Mouse (Mus musculus): ENCODE measurements at regions not wholly inside any gene's neighbourhood (a gene's known extent, or its start where the extent isn't known, plus 50 kb on each side); places are given as distances from the start of the nearest gene placed in this dataset.

DNA sequence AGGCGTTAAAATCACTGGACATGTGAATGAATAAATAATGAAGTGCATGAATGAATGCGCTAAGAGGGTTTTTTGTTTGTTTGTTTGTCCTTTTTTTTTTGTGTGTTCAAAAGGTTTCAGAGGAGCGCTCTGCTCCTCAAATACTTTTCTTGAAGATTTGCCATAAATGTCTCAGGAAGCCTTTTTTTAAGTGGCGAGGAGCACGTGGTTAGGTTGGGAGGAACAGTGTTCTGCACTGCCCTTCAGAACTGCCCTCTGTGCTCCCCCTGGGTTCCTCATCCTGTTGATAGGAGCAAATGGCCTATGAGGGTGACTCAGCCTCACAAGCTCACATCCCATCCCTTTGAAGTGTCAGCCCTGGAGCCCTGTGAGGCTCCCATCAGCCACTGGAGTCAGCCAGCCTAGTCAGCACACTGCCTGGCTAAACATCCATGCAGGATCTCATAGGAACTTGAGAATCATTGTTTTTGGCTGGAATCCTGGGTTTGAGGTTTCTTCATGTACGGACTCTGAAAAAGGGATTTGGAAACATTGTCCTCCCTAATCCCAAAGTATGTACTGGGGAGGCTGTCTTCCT, 87.9 kb upstream of the Jag1 start:
- Histone ChIP-seq H3K4me1 (ENCODE audit: control insufficient read depth, insufficient read depth, low read length) (no peaks in the 10 kb centered on the region), H3K36me3 (ENCODE audit: control insufficient read depth, insufficient read depth, low read length) (no peaks in the 10 kb centered on the region), H3K4me2 (ENCODE audit: low read length) (no peak overlapping the region), H3K9ac (ENCODE audit: low read depth, low read length) (no peak overlapping the region), H3K27me3 (ENCODE audit: control insufficient read depth, insufficient read depth, low read depth, low read length) (no peaks in the 10 kb centered on the region), H3K9me3 (replicated peaks; ENCODE audit: control insufficient read depth, low read length, poor library complexity, severe bottlenecking) (no peaks in the 10 kb centered on the region), H3K4me3 (ENCODE audit: low read depth, low read length) (no peak overlapping the region), H3K27ac (ENCODE audit: low read length) (no peak overlapping the region)
- 69% methylated on average over 6 of the region's 6 CpGs for WGBS
- ATAC-seq: no peak

- H3K9ac ChIP-seq (ENCODE audit: low read depth, low read length): no peak overlapping the region
- H3K4me1 ChIP-seq (ENCODE audit: control insufficient read depth, insufficient read depth, low read length): no peaks in the 10 kb centered on the region
- no peak for ATAC-seq
- 90% methylated on average over 4 of the region's 4 CpGs for WGBS
- H3K4me2 ChIP-seq (ENCODE audit: low read length): no peak overlapping the region
- H3K4me3 ChIP-seq (ENCODE audit: low read depth, low read length): no peak overlapping the region
- no peak overlapping the region for H3K27ac ChIP-seq (ENCODE audit: low read length)
- H3K9me3 ChIP-seq (replicated peaks; ENCODE audit: control insufficient read depth, low read length, poor library complexity, severe bottlenecking): no peaks in the 10 kb centered on the region
- no peaks in the 10 kb centered on the region for H3K36me3 ChIP-seq (ENCODE audit: control insufficient read depth, insufficient read depth, low read length)
- H3K27me3 ChIP-seq (ENCODE audit: control insufficient read depth, insufficient read depth, low read depth, low read length): no peaks in the 10 kb centered on the region
Observed at GRCm38 (mm10) chr2:137200101-137200500, 83.7 kb upstream of the Jag1 start.

GRCm38 (mm10) chr2:137192183-137192582, 75.7 kb upstream of the Jag1 start:
- 83% methylated on average over 7 of the region's 7 CpGs for WGBS
- no peak overlapping the region for H3K4me3 ChIP-seq (ENCODE audit: low read depth, low read length)
- no peaks in the 10 kb centered on the region for H3K27me3 ChIP-seq (ENCODE audit: control insufficient read depth, insufficient read depth, low read depth, low read length)
- H3K4me1 ChIP-seq (ENCODE audit: control insufficient read depth, insufficient read depth, low read length): no peaks in the 10 kb centered on the region
- H3K9ac ChIP-seq (ENCODE audit: low read depth, low read length): no peak overlapping the region
- H3K27ac ChIP-seq (ENCODE audit: low read length): no peak overlapping the region
- H3K9me3 ChIP-seq (replicated peaks; ENCODE audit: control insufficient read depth, low read length, poor library complexity, severe bottlenecking): no peaks in the 10 kb centered on the region
- no peak for ATAC-seq
- H3K36me3 ChIP-seq (ENCODE audit: control insufficient read depth, insufficient read depth, low read length): no peaks in the 10 kb centered on the region
- H3K4me2 ChIP-seq (ENCODE audit: low read length): no peak overlapping the region

DNA sequence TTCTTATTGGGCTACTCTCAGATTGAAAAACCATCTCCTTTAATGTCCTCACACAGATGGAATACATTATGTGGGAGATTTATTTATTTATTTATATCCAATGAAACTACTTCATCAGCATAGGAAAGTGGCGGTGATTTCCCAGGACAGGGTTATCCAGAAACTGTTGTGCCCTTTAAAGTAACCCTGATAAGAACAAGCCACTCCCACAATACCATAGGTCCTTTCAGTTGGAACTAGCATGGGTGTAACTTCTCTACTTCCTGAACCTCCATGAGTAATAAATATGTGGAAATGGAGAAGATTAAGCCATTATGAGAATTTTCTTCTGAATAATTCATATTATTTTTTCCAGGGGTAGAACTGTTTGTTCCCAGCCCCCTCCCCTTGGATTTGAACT, 52.7 kb upstream of the Jag1 start:
- Histone ChIP-seq H3K4me2 (ENCODE audit: low read length) (no peak overlapping the region), H3K27ac (ENCODE audit: low read length) (no peak overlapping the region), H3K9ac (ENCODE audit: low read depth, low read length) (no peak overlapping the region), H3K27me3 (ENCODE audit: control insufficient read depth, insufficient read depth, low read depth, low read length) (no peaks in the 10 kb centered on the region), H3K4me3 (ENCODE audit: low read depth, low read length) (no peak overlapping the region), H3K4me1 (ENCODE audit: control insufficient read depth, insufficient read depth, low read length) (peaks cover 3% of the 10 kb centered on the region; the same call in 1 of the 2 replicates), H3K9me3 (replicated peaks; ENCODE audit: control insufficient read depth, low read length, poor library complexity, severe bottlenecking) (no peaks in the 10 kb centered on the region), H3K36me3 (ENCODE audit: control insufficient read depth, insufficient read depth, low read length) (no peaks in the 10 kb centered on the region)
- WGBS: 83% methylated on average over 1 of the region's 1 CpGs
- ATAC-seq: no peak

GRCm38 (mm10) chr2:137168626-137169025, 52.2 kb upstream of the Jag1 start:
- 78% methylated on average over 3 of the region's 3 CpGs for WGBS
- peaks cover 3% of the 10 kb centered on the region; the same call in 1 of the 2 replicates for H3K4me1 ChIP-seq (ENCODE audit: control insufficient read depth, insufficient read depth, low read length)
- H3K27ac ChIP-seq (ENCODE audit: low read length): no peak overlapping the region
- H3K27me3 ChIP-seq (ENCODE audit: control insufficient read depth, insufficient read depth, low read depth, low read length): no peaks in the 10 kb centered on the region
- ATAC-seq: no peak
- no peak overlapping the region for H3K4me3 ChIP-seq (ENCODE audit: low read depth, low read length)
- H3K36me3 ChIP-seq (ENCODE audit: control insufficient read depth, insufficient read depth, low read length): no peaks in the 10 kb centered on the region
- no peak overlapping the region for H3K4me2 ChIP-seq (ENCODE audit: low read length)
- H3K9me3 ChIP-seq (replicated peaks; ENCODE audit: control insufficient read depth, low read length, poor library complexity, severe bottlenecking): no peaks in the 10 kb centered on the region
- no peak overlapping the region for H3K9ac ChIP-seq (ENCODE audit: low read depth, low read length)
